Mouse (Mus musculus) embryonic facial prominence, embryonic 15.5 days (tissue): ENCODE data around the gene Olfr878. TPM values are rescaled to one million over a fixed set of nuclear protein-coding genes. Genes with fewer than 3 reads are reported as not detected.

ENCODE experiments used
- ATAC-seq: fragments of 200-750 bp; cut with Nextera tagmentation; 2 replicates; pipeline ENCODE4 v1.8.0; 2017; ENCODE audit warnings: low read depth, moderate TSS enrichment; ENCODE audit not compliant: insufficient number of reproducible peaks, low FRiP score, low TSS enrichment
- H3K27ac ChIP-seq: fragments of 300-500 bp; sonication (generic); replicated peaks from 2 replicates; pipeline ENCODE4 v1.5.1; 2015; ENCODE audit warnings: mild to moderate bottlenecking, inconsistent platforms
- H3K27me3 ChIP-seq: fragments of 300-500 bp; sonication (generic); 2 replicates; pipeline ENCODE4 v1.6.1; 2015; ENCODE audit warnings: inconsistent platforms
- H3K36me3 ChIP-seq: fragments of 300-500 bp; sonication (generic); 2 replicates; pipeline ENCODE4 v1.6.1; 2015; ENCODE audit warnings: mild to moderate bottlenecking, inconsistent platforms
- H3K4me1 ChIP-seq: fragments of 300-500 bp; sonication (generic); 2 replicates; pipeline ENCODE4 v1.6.1; 2015; ENCODE audit warnings: inconsistent platforms
- H3K4me2 ChIP-seq: fragments of 300-500 bp; sonication (generic); replicated peaks from 2 replicates; pipeline ENCODE4 v1.6.1; 2015; ENCODE audit warnings: mild to moderate bottlenecking, inconsistent platforms
- H3K4me3 ChIP-seq: fragments of 300-500 bp; sonication (generic); replicated peaks from 2 replicates; pipeline ENCODE4 v1.5.1; 2015; ENCODE audit warnings: mild to moderate bottlenecking, inconsistent platforms
- H3K9ac ChIP-seq: fragments of 300-500 bp; sonication (generic); 2 replicates; pipeline ENCODE4 v1.6.1; 2015; ENCODE audit warnings: inconsistent platforms
- H3K9me3 ChIP-seq: fragments of 300-500 bp; sonication (generic); replicated peaks from 2 replicates; pipeline ENCODE4 v1.6.1; 2016; ENCODE audit warnings: inconsistent platforms
- WGBS: fragments of 180-500 bp; shearing (Covaris S2); methylation state at CpG from one replicate; pipeline ENCODE4 v1.1.7; 2015; 5-methylcytosine and 5-hydroxymethylcytosine counted together
- polyA plus RNA-seq: library from polyadenylated mRNA; unstranded; fragments of >200 nt; fragmentation: Nextera tagmentation; extraction: Ambion mirVana; gene quantifications from 2 replicates; pipeline ENCODE4 v1.2.1, GENCODE M21; 2015

Gene Olfr878
- polyA plus RNA-seq, result 0.09 and 0.35 TPM in 2 replicates

DNA sequence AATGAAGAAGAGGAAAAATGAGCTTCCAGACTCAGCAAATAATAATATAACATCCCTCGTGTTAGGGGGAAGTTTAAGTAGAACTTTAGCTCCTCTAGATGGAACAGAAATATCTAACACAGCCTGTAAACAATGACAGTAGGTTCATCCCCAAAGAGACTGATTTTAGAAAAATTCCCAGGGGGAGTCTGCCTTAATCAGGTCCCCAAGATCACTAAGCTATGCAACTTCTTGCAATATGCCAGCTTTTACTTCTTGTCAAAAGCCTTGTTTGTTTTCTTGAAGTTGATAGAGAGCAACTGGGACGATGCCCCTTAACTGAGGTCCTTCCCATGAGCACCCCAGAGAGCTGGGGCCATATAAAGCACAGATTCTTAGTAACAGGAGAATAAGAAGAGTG lies at the start of gene Olfr878:
TSS of gene Olfr878 (plus strand) at position 301 of the 400 bp plus-strand sequence.
- H3K27ac ChIP-seq, result no peak within 1 kb of the TSS
- 82% methylated on average over 2 of the region's 2 CpGs for WGBS

GRCm38 (mm10) chr9:37870246-37870645 lies 47.4 kb upstream of the Olfr878 start:
- Histone ChIP-seq H3K9ac (no peak overlapping the region), H3K27ac (no peak overlapping the region), H3K4me1 (no peaks in the 10 kb centered on the region), H3K27me3 (no peaks in the 10 kb centered on the region), H3K36me3 (no peaks in the 10 kb centered on the region), H3K4me2 (no peak overlapping the region), H3K4me3 (no peak overlapping the region), H3K9me3 (no peaks in the 10 kb centered on the region)
- WGBS, result 58% methylated on average over 1 of the region's 1 CpGs
- peak; percentile 70; the same call in 1 of the 2 replicates for ATAC-seq

More for the DNA sequence above, at the start of gene Olfr878:
- no peaks in the 10 kb centered on the region for H3K36me3 ChIP-seq
- no peaks in the 10 kb centered on the region for H3K9me3 ChIP-seq
- no peaks in the 10 kb centered on the region for H3K27me3 ChIP-seq
- no peak within 1 kb of the TSS for H3K4me3 ChIP-seq
- no peak for ATAC-seq
- H3K4me2 ChIP-seq, result no peak within 1 kb of the TSS
- no peaks in the 10 kb centered on the region for H3K4me1 ChIP-seq
- no peak within 1 kb of the TSS for H3K9ac ChIP-seq

DNA sequence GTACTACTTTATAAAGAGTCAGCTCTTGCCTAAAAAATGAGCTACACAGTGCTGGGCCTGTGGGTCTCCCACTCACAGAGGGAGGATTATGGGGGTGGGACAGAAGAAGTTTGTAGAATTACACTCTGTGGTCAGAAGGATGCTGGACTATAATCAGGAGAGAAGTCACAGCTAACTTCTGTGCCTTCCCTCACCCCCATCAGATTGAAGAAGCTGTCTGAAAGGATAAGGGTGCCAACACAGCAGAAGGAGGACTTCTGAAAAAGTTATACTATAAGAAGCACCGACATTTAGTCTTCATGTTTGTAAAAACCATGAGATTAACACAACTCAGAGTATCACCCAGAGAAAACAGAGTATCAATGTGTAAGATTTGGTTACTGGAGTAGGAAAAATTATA lies 46.5 kb upstream of the Olfr878 start:
- Histone ChIP-seq H3K9me3 (no peaks in the 10 kb centered on the region), H3K36me3 (no peaks in the 10 kb centered on the region), H3K4me2 (no peak overlapping the region), H3K27ac (no peak overlapping the region), H3K9ac (no peak overlapping the region), H3K4me1 (no peaks in the 10 kb centered on the region), H3K27me3 (no peaks in the 10 kb centered on the region), H3K4me3 (no peak overlapping the region)
- peak; percentile 65; the same call in 1 of the 2 replicates for ATAC-seq
- 80% methylated on average over 1 of the region's 1 CpGs for WGBS

DNA sequence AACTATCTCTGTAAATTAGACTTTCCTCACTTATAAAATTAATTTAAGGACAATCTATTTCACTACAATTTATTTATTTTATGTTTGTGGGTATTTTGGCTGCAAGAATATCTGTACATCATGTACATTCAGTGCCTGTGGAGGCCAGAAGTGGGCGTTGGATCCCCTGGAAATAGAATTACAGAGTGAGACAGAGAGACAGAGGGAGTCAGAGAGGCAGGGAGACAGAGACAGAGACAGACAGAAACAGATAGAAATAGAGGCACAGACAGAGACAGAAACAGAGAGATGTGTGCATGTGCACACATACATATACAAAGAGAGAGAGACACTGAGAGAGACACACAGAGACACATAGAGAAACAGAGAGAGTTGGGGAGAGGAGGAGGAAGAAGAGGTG lies 46.1 kb upstream of the Olfr878 start:
- H3K27ac ChIP-seq, result no peak overlapping the region
- H3K9me3 ChIP-seq, result no peaks in the 10 kb centered on the region
- no peak overlapping the region for H3K4me3 ChIP-seq
- no peak overlapping the region for H3K4me2 ChIP-seq
- no peaks in the 10 kb centered on the region for H3K36me3 ChIP-seq
- H3K9ac ChIP-seq, result no peak overlapping the region
- 55% methylated on average over 1 of the region's 1 CpGs for WGBS
- H3K27me3 ChIP-seq, result no peaks in the 10 kb centered on the region
- ATAC-seq, result no peak
- H3K4me1 ChIP-seq, result no peaks in the 10 kb centered on the region

- no peak overlapping the region for H3K27ac ChIP-seq
- no peak overlapping the region for H3K4me3 ChIP-seq
- WGBS, result 32% methylated on average over 2 of the region's 2 CpGs
- H3K9me3 ChIP-seq, result no peaks in the 10 kb centered on the region
- no peak overlapping the region for H3K4me2 ChIP-seq
- H3K9ac ChIP-seq, result no peak overlapping the region
- H3K27me3 ChIP-seq, result no peaks in the 10 kb centered on the region
- no peaks in the 10 kb centered on the region for H3K36me3 ChIP-seq
- ATAC-seq, result no peak
- H3K4me1 ChIP-seq, result no peaks in the 10 kb centered on the region
These were observed 26.7 kb upstream of the Olfr878 start for GRCm38 (mm10) chr9:37890960-37891359.

GRCm38 (mm10) chr9:37896661-37897060 lies 21.0 kb upstream of the Olfr878 start, which contains the start of gene Olfr145:
Gene Olfr145, plus strand, starts transcription at chr9:37896724.
- H3K9ac ChIP-seq, result no peak within 1 kb of the TSS
- no peaks in the 10 kb centered on the region for H3K27me3 ChIP-seq
- no peak within 1 kb of the TSS for H3K4me3 ChIP-seq
- H3K27ac ChIP-seq, result no peak within 1 kb of the TSS
- no peaks in the 10 kb centered on the region for H3K36me3 ChIP-seq
- no peak within 1 kb of the TSS for H3K4me2 ChIP-seq
- H3K9me3 ChIP-seq, result no peaks in the 10 kb centered on the region
- no peaks in the 10 kb centered on the region for H3K4me1 ChIP-seq
- ATAC-seq, result no peak
- WGBS, result 55% methylated on average over 2 of the region's 2 CpGs

DNA sequence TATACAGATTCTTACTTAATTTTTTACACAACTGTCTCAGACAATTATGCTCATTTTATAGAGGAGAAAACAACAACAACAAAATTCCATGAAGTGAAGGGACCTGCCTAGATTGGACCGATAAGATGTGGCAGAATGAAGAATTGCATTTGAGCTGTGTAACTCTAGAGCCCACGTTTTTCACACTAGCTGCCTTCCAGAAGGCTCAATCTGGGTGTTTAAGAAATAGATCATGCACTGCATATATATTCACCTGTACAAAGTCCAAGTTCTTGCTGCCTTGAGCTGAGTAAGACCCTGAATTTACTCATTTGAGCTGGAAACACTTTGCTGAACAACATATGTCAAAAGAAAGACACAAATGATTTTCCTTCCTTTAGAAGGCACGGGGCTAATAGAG lies 12.1 kb upstream of the Olfr878 start:
- H3K9me3 ChIP-seq, result no peaks in the 10 kb centered on the region
- ATAC-seq, result no peak
- 72% methylated on average over 3 of the region's 3 CpGs for WGBS
- H3K4me1 ChIP-seq, result no peaks in the 10 kb centered on the region
- H3K4me2 ChIP-seq, result no peak overlapping the region
- no peak overlapping the region for H3K27ac ChIP-seq
- no peak overlapping the region for H3K9ac ChIP-seq
- H3K27me3 ChIP-seq, result no peaks in the 10 kb centered on the region
- no peaks in the 10 kb centered on the region for H3K36me3 ChIP-seq
- no peak overlapping the region for H3K4me3 ChIP-seq

DNA sequence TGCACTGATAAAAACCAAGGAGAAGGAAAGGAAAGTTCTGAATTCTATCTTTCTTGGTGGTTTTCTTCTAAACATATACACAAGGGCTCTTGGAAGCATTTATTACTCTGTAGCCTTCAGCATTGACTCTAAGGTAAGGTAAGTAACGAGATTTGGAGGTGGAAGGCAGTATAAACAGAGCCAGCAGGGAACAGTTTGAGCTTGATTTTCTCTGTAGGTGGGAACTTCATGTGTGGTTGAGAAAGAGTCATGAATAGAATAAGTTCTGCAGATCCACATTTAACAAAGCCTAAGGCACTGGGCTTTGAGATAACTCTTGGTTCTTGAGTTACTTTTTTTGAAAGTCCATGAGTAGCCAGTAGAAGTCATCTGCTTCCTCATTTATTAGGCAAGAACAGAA lies 378 bp downstream of the Olfr878 start:
- no peak for ATAC-seq
- WGBS, result 39% methylated on average over 1 of the region's 1 CpGs
- no peaks in the 10 kb centered on the region for H3K9me3 ChIP-seq
- H3K4me1 ChIP-seq, result no peaks in the 10 kb centered on the region
- H3K27me3 ChIP-seq, result no peaks in the 10 kb centered on the region
- H3K9ac ChIP-seq, result no peak overlapping the region
- H3K4me3 ChIP-seq, result no peak overlapping the region
- no peak overlapping the region for H3K27ac ChIP-seq
- no peaks in the 10 kb centered on the region for H3K36me3 ChIP-seq
- H3K4me2 ChIP-seq, result no peak overlapping the region

GRCm38 (mm10) chr9:37924194-37924593 lies 6.6 kb downstream of the Olfr878 start:
- WGBS, result 73% methylated on average over 5 of the region's 5 CpGs
- H3K9me3 ChIP-seq, result no peaks in the 10 kb centered on the region
- H3K4me3 ChIP-seq, result no peak overlapping the region
- H3K9ac ChIP-seq, result no peak overlapping the region
- H3K27me3 ChIP-seq, result no peaks in the 10 kb centered on the region
- no peaks in the 10 kb centered on the region for H3K4me1 ChIP-seq
- H3K36me3 ChIP-seq, result no peaks in the 10 kb centered on the region
- no peak overlapping the region for H3K27ac ChIP-seq
- H3K4me2 ChIP-seq, result no peak overlapping the region
- no peak for ATAC-seq

DNA sequence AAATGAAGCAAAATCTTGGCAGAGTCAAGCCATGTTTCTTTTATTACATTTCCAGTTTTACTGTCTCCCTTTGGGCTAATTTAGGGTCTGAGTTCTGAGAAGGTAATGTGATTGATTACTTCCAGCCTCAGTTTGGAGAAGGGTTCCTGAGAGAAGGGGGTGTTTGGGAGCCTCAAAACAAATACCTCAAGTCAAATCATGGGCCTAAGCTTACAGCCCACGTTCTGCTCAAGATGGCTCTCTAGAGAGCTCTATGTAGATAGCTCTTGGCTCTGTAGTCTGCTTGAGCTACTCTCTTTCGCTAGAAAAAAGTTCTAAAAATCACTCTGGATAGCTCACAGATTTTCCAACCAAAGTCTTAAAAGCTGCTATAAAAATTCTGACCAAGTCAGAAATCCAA lies 7.8 kb downstream of the Olfr878 start:
- H3K27me3 ChIP-seq, result no peaks in the 10 kb centered on the region
- no peak overlapping the region for H3K9ac ChIP-seq
- 47% methylated on average over 2 of the region's 2 CpGs for WGBS
- H3K9me3 ChIP-seq, result no peaks in the 10 kb centered on the region
- H3K36me3 ChIP-seq, result no peaks in the 10 kb centered on the region
- H3K4me3 ChIP-seq, result no peak overlapping the region
- H3K4me2 ChIP-seq, result no peak overlapping the region
- no peak overlapping the region for H3K27ac ChIP-seq
- no peaks in the 10 kb centered on the region for H3K4me1 ChIP-seq
- no peak for ATAC-seq

DNA sequence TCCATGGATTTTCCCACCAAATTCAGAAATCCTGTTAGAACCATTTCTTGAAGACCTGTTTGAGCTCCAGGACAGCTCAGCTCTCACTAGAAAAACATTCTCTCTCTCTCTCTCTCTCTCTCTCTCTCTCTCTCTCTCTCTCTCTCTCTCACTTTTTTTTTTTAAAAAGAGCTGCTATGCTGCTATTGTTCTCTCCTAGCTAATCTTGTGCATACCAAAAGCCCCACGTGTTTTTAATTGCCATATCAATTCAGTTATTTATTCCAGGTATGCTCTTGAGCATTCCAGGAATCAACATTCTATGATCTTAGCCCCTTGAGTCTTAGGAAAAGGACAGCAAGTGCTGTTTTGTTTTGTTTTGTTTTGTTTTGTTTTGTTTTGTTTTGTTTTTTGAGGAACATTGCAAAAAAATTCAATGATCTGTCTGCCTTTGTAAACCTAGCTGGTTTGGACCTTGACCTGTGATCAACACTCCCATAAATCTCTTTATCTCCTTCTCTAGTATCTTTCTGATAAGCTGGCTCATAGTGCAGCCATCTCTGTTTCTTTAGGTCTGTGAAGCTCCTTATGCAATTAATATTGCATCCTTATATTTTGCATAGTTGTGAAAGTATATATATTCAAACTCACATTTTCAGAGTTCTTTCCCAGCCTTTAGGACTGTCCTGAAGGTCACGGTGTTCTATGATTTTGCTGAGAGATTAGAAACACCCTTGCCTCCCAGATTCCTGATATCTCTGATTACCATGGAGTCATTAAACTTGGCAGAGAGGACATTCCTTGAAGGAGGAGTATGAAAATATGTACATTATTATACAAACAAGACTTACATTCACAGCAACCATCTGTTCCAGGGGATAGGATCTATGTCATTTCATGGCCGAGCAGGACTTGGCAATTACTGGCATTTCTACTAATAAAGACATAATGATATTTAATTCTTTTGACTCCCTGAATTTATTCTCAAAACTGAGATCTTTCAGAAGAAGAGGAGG lies 8.7 kb downstream of the Olfr878 start:
- no peak overlapping the region for H3K4me3 ChIP-seq
- WGBS, result 41% methylated on average over 3 of the region's 3 CpGs
- ATAC-seq, result no peak

More for the DNA sequence above, 8.7 kb downstream of the Olfr878 start:
- Histone ChIP-seq H3K36me3 (no peaks in the 10 kb centered on the region), H3K27me3 (no peaks in the 10 kb centered on the region), H3K9ac (no peak overlapping the region), H3K4me1 (no peaks in the 10 kb centered on the region), H3K9me3 (no peaks in the 10 kb centered on the region), H3K27ac (no peak overlapping the region), H3K4me2 (no peak overlapping the region)
